Mouse (Mus musculus): ENCODE results near the gene Tctex1d4.

DNA sequence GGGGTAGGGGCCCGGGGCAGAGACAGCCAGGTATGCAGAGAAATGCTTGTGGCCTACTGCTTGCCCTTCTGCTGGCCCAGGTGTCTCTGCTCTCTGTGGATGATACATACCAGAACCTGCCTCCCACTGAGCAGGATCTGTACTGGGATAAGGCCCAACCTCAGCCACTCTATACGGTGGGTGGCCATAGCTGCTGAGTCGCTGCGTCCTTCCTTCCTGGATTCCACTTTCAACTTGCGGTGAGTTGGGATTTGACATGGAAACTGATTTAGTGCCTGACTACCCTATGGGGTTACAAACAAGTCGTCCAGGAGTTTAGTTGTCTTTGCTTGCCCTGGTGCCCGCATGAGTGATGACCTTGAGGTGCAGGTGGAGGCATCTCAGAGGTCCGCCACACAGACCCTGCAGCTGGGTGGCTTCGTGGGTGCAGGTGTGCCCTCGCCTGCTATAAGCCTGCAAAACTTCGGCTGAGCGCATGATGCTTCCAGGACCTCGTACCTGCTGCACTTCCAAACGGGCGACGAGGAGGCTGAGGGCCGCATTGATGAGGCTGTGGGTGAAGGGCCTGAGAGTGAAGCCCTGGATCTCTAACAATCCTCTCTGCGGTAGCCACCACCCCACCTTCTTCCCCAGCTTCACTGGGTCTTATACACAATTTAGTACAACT, 21.6 kb downstream of the Tctex1d4 start:
- TF ChIP-seq CTCF (IDR thresholded peaks at IDR 0.05; ENCODE audit: control insufficient read depth, insufficient read depth, insufficient replicate concordance, low read depth, low read length) (no peak), POLR2A (IDR thresholded peaks at IDR 0.05; ENCODE audit: control insufficient read depth, low read depth, low read length) (no peak)
